Mouse (Mus musculus) spleen, adult 2 months (tissue): ENCODE measurements around the gene Mgat3.

ENCODE experiments used
- CTCF ChIP-seq: fragments of 200-500 bp; IDR thresholded peaks from 2 replicates; pipeline ENCODE4 v1.5.1; 2011; ENCODE audit warnings: mild to moderate bottlenecking, inconsistent platforms; ENCODE audit not compliant: insufficient read depth, insufficient read length, insufficient replicate concordance; ENCODE audit errors: extremely low read depth
- POLR2A ChIP-seq: fragments of 200-500 bp; IDR thresholded peaks from 2 replicates; pipeline ENCODE4 v1.6.1; 2011; ENCODE audit warnings: low read depth, low read length, inconsistent platforms

DNA sequence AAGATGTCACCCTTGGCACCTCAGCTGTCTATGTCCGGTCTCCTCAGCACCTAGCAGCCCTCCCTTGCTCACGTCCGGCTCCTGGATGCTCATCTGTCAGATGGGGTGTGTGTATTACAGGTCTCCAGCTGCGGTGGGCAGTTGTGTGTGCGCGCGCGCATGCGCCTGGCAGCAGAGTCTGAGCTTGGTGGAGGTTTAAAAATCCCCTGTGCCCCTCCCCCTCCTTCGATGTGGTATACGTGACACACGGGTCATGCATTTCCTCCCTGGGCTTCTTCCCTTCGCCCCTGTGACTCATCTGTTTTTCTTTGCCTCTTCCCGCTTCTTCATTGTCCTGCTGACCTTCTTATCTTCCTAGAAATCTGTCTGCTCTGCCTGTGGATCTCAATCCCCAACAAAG, 45.7 kb downstream of the Mgat3 start:
- TF ChIP-seq POLR2A (no peak), CTCF (no peak)
